Mouse (Mus musculus) megakaryocyte, embryonic 14.5 days (primary cell): ENCODE measurements around the gene Spryd3.

Experiments used
- FLI1 ChIP-seq: IDR thresholded peaks from 2 replicates; pipeline ENCODE4 v1.6.1; 2012; ENCODE audit warnings: low read length, inconsistent platforms, mixed read lengths
- GATA1 ChIP-seq: IDR thresholded peaks from 3 replicates; pipeline ENCODE4 v1.6.1; 2012; ENCODE audit warnings: mixed read lengths, low read length, inconsistent platforms, borderline replicate concordance

- TF ChIP-seq GATA1: no peak
- TF ChIP-seq FLI1: no peak
Observed at GRCm38 (mm10) chr15:102073559-102074069, 62.4 kb downstream of the Spryd3 start, which contains the start of gene Eif4b.
